Mouse (Mus musculus) heart, adult 18-20 months (tissue): ENCODE data around the gene Mlst8. TPM values are rescaled to one million over a fixed set of nuclear protein-coding genes. Genes with fewer than 3 reads are reported as not detected.
A peak's percentile ranks its signal among the peaks of the same experiment; 100 is the strongest.

Source experiments
- DNase-seq, 2 experiments: peaks; one replicate each; pipeline ENCODE4 v3.0.0; 2021 to 2022; ENCODE audit warnings: mixed read lengths in 1 of 2
- total RNA-seq, 2 experiments: library from RNA; stranded (reverse); gene quantifications; 2 replicates each; pipeline ENCODE4 v1.2.3; 2021

Mlst8 gene
- total RNA-seq, 2 experiments from 2014 or later: 8.1 to 10.3 TPM

DNA sequence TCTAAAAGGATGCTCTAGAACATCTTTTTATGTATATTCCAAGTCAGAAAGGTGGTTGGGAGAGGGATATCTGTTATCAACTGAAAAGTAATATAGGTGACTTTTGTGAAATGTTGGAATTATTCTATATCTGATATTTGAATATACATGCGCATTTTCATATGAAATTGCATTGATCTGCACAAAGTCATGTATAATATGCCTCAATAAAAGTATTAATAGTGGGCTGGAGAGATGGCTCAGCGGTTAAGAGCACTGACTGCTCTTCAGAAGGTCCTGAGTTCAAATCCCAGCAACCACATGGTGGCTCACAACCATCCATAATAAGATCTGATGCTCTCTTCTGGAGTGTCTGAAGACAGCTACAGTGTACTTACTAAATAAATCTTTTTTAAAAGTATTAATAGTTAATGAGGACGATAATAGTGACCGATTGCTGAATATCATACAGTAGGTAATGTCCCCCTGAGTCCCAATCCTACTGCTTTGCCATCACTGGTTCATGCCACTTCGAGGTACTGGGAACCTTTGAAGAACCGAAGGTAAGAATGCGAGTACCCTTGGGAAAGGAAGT lies 9.5 kb downstream of the Mlst8 start:
- no peak for DNase-seq

DNA sequence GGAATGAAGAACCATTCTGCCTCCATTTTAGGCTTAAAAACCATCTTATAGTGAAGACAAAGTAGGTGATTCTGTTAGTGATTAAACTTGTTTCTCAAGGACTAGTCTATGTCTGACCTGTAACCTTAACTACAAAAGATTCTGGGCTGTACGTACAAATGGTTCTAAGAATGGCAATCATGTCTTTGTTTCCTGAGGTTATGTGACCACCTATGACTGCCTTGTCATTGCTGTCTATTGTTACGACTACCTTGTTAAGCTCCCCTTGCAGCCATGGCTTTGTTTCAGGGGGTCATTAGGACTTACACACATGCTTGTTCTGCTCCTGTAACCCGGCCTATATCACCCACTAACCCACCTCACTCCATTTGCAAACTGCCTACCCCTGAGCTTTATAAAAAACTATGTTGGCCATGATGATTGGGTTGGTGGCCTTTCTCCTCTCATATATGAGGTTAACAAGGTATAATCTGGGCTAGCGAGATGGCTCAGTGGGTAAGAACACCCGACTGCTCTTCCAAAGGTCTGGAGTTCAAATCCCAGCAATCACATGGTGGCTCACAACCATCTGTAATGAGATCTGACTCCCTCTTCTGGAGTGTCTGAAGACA lies 10.1 kb downstream of the Mlst8 start:
- DNase-seq: no peak

DNA sequence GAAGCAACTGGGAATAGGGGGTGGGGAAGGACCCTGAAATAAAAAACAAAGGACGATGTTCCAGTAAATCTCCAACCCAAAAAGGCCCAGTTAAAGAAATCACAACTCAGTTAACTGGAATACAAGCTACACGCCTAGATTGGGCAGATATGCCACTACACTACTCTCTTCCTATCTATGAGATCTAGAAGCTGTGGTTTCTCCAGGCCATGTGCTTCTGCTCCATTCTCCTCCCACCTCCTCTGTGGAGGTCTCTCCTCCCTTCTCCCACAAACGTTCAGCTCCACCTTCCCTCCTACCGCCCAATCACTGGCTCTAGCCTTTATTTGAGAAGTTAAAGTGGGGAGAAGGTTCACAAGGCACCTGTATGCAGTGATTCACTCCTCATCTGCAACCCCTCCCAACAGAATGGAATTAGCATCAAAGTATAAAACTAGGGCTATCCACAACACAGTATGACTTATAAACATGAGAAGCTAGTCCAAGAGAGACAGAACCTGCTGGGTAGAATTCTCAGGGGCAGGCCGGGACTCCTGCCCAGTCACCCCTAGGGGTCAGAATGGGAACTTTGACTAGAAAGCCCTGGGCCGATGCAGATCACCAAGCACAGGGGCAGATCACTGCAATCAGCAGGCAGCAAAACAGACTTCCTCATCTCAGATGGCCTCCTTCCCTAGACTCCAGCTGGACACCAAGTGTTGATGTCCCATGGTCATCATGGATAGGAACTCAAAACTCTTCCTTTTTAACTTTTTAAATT lies 15.3 kb downstream of the Mlst8 start:
- DNase-seq: no peak

DNA sequence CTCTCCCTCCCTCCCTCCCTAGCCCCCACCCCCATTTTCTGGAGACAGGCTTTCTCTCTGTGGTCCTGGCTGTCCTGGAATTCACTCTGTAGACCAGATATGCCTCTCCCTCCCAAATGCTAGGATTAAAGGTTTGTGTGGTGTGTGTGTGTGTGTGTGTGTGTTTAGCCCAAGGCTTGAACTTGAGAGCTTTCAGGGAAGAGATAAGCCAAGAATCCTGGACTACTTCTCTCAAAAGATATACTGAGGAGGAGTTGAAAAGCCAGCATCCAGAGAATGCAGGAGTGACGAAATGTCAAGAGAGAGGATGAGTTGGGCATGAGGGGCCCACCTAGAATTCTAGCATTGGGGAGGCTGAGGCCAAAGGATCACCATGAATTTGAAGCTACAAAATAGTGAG lies 15.9 kb downstream of the Mlst8 start:
- no peak for DNase-seq

DNA sequence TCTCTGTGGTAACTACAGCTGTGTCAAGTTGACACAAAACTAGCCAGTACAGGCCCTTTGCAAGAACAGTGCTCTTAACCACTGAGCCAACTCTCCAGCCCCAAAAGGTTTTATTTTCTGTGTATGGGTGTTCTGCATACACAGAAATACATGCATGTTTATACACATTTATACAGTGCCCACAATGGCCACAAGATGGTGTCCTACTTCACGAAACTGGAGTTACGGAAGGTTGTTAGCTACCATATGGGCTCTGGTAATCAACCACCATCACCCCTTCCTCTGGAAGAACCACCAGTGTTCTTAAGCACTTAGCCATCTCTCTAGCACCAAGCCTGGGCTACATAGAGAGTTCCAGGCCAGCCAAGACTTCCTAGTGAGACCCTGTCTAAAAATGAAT lies 17.3 kb downstream of the Mlst8 start:
- DNase-seq: no peak

DNA sequence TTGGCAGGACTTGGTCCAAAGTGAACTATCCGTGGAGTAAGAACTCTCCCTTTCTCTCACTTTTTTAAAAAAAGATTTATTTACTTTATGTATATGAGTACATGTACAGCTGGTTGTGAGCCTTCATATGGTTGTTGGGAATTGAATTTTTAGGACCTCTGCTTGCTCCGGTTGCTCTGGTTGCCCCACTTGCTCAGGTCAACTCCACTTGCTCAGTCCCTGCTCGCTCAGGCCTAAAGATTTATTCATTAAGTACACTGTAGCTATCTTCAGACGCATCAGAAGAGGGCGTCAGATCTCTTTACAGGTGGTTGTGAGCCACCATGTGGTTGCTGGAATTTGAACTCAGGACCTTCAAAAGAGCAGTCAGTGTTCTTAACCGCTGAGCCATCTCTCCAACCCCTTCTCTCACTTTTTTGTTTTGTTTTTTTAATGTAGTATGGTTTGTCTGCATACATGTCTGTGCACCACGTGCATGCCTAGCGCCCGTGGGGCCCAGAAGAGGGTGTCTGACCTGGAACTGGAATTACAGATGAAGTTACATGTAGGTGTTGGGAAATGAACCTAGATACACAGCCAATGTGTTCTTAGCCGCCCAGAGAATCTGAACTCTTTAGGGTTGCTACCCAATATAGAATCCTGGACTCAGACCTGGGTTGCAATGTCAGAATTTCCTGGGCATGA lies 23.2 kb downstream of the Mlst8 start:
- peak in 1 of 2 experiments; percentile 39 for DNase-seq

DNA sequence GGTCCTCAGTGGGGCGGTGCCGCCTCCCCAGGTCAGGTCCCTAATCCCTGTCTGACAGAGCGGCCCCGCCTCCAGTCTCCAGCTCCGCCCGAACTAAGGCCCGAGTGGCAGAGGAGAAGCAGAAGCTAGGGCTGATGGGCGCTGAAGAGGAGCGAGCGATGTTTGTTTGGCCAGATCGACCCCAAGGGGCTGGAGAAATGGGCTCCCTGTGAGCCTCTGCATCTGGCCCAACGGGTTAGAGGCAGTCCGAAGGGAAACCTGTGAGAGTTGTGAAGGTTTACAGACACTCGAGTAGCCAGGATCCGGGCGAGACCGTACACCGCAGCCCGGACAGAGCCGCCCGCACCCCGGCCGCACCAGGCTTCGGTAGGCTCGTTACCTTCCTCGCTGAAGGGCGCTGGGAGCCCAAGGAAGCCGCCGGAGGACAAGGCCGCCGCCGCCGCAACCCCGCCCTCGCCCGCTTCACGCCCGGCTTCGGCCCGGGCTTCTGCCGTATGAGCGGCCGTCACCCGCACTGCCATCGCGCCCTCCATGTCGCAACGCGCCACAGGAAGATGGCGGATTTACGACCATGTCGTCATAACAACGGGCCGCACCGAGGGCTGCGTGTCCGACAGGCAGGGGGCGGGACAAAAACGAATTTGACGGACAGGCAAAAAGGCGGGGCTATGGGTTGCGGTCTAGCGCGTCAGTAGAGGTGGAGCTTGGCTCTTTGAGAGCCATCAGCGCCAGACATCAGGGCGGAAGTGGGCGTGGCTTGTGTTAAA lies 23.9 kb downstream of the Mlst8 start:
- DNase-seq: peak; percentile 100

DNA sequence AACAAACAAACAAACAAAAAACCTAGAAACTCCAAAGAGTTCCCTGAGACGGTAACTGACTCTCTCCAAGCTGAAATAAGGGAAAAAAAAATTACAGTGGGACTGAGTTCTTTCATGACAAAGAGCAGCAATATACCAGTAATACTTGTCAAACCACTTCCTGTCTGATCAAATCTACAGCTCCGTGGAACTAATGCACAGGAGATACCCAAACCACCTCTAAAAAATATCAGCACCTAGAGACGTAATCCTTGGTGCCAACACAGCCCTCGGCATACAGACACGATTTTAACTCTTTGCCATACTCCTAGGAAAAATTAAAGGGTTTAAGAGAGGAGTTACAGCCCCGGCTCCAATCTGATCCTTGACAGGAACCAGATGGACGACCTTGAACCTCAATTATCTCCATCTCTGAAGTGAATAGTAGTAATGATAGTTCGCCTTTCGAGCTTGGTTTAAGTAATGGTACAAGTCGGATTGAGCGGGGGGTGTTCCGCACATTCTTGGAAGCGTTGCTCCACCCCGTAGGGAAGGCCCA lies 24.6 kb downstream of the Mlst8 start:
- no peak for DNase-seq

DNA sequence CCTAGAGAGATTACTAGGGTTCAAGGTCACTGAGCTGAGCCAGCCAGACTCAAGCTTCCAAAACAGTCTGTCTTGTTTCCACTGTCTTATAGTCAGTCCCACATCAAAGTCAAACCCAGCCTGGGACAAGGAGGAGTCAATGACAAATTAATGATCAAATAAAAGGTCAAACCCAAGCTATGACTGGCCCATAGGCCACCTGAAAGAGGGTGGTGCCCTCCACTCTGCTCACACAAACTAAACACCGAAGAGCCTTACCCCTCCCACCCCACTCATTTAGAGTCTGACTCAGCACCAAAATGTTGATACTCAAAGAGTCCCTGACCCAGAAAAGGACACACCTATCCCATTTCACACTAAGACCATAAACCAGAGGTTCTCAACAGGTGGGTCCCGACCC lies 25.5 kb downstream of the Mlst8 start:
- no peak for DNase-seq

DNA sequence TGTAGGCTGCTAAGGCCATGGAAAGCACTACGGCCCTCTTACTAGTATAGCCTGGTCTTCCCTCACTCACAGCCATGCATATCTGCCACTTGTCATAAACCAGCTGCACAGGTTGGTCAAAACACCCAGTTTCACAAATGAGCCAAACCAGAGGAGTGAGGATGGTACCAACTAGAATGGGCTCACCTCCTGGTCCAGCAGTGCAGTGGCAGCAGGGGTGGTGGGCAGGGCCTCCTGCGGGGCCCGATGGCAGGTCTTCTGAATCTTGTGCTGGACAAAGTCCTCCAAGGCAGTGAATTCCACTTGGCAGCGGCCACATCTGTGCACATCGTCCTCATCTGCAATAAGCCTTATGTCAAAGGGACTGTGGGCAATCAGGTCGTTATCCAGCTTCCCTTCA lies 27.7 kb downstream of the Mlst8 start:
- no peak for DNase-seq

DNA sequence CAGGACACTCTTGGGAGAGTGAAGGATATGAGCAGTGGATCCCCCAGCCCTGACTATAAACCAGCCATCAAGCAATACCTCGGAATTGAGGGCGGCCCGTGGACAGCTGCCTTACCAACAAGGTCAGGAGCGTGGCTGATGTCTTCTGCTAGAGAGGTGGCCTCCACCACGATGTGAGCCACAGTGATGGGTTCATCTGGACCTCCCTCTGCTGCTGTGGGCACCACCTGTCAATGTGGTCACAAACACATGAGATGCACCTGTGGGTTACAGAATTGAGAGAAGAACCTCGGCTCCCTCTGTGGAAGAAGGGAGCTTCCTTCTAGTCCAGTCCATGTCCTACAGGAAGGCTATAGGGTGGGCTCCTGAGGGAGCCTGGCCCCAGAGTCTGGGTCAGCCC lies 29.4 kb downstream of the Mlst8 start:
- no peak for DNase-seq

DNA sequence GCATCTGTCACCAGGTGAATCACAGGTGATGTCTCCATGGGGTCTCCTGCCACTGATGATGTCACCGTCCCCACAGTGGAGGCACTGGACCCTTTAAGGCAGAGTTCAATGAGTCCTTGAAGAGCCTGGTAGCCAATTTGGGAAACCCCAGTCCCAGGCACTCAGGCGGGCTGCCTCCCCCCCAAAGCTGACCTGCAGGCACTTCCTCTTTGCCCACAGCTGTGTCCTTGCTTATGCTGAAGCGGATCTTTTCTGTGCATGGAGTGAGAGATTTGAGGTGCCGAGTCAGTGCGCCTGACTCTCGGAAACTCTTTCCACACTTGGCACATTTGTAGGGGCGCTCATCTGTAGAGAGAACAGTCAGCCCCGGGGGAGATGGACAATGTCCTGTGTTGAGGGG lies 32.3 kb downstream of the Mlst8 start:
- no peak for DNase-seq

DNA sequence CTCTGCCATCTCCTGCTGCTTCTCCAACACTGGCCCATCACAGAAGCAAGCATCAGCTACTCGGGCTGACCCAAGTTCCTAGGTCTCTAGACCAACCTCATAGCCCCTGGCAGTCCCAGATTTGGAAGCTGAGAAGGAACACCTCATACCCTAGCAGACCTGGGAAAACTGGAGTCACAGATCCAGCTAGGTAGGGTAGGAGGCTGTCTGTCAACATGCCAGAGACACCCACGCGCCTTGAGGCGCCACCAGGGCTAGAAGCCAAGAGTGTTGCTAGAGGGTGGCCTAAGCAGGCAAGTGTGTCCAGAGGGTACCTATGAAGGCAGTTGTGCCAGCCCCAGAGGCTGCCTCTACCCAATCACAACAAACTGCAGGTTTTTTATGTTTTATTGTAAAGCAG lies 35.5 kb downstream of the Mlst8 start:
- DNase-seq: no peak

DNA sequence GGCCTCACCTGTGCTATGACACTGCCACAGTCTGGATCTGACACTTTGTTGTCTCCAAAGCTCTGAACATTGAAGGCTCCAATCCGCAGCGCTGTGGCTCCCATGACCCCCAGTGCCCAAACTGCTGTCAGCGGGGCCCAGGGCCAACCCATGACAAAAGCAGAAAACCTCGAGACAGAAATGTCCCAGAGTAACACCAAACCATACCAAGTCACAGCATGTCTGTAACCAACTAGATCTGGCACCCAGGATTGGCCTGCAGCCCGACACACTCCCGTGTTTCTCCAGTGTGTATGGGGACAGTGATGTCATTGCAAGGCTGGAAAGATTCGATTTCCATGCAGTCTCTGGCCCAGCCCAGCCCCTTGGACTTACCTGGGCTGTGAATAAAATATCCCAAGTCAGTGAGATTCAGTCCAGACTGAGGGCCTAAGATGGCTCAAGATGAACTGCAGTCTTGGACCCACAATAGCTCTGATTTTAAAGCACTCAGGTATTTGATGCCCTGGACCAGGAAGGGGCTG lies 36.2 kb downstream of the Mlst8 start, which contains the start of gene Dnase1l2:
TSS of gene Dnase1l2 (minus strand) at position 474 of the 524 bp plus-strand sequence.
- DNase-seq: no peak

DNA sequence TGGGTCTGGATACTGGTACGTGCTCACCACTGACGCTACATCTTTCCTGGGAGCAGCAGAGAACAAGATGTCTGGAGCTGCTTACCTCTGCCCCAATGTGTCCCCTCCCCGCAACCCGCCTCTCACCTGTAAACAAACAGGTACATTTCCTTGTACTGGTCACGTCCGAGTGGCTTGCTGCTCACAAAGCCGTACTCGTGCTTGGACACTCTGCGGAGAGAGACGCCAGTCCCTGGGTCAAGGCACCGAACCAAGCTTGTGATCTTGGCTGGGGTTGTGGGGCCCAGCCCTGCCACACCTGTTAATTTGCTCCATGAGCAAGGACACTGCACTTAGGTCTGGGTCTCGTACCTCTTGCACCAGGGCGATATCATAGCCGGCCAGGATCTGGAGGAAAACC lies 36.8 kb downstream of the Mlst8 start:
- DNase-seq: no peak

DNA sequence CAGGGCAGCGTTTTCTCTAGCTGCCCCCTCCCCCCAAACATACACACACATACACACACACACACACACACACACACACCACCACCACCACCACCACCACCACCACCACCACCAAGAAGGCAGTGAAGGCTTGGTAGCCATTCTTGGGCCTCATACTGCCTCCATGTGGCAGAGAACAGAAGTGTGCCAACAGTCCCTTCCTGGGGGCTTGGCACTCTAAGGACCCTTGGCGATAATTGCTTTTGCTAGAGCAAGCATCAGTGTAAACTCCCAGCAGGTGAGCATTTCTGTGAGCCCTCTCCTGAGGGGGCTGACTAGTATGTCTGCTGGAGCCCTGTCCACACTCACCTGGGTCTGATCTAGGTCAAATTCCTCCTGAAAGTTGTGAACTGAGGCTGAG lies 37.7 kb downstream of the Mlst8 start:
- no peak for DNase-seq

DNA sequence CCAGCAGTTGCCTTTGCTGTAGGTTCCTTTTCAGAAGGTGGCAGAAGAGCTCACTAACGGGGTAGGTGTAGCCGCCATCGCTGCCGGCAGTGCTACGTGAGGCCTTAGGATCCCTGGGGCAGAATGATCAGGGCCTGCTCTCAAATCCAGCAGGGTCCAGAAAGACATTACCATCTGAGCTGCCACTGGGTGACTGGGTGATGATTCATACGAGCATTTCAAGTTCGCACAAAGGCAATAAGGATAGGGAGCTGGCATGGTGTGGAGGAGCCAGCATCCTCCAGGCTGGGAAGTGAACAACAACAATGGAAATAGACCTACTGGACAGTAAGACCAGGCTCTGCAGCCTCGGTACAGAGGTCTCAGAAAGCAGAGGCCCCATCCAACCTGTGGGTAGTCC lies 38.5 kb downstream of the Mlst8 start:
- DNase-seq: no peak

DNA sequence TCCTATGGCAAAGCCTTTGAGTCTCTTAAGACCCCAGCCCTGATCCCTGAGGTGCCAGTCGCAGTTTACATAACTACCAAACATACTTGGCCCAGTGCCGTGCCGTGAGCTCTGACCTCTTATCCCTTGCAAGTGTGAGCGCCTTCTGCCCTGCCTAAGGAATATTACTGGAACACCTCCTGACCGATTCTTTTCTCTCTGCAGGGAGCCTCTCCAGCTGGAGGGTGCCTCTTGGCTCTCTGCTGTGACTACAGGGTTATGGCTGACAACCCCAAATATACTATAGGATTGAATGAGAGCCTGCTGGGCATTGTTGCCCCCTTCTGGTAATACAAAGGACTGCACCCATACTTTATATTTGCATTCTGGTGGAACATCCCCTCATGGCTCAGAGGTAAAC lies 41.9 kb downstream of the Mlst8 start:
- peak in 1 of 2 experiments; percentile 49 for DNase-seq

DNA sequence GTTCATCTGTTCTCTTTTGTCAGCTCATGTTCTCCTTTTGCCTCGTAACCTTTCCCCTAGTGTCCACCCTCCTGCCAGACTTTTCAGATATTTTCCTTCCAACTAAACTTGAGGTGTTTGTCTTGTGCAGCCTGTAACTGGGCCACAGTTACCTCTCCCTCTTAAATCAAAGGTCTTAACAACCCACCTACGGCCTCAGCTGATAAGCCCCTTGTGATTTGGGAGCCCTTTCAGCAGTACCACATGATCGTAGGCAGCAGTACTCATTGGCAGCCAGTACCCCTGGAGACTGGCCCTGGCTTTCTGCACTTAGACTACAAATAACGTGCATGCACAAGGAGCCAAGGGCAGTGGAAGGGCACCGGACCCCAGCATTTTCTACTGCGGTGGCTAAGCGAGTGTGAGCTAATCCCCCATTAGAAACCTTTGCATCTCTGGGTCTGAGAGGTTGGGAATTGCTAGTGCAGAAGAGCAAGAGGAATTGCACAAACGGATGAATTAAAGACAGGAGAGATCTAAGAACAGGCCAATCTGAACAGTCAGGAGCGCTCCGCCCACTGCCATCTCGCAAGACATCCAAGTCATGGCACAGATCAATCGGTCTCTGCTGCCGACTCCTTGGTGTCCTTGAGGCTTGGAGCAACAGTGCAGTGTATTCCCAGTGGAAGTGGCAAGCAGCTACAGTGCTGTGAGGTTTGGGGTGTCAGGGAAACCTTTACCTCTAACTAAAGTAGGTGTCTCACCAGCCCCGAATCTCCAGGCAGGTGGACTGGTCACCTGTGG lies 49.5 kb downstream of the Mlst8 start:
- peak; percentile 70 to 81 for DNase-seq

DNA sequence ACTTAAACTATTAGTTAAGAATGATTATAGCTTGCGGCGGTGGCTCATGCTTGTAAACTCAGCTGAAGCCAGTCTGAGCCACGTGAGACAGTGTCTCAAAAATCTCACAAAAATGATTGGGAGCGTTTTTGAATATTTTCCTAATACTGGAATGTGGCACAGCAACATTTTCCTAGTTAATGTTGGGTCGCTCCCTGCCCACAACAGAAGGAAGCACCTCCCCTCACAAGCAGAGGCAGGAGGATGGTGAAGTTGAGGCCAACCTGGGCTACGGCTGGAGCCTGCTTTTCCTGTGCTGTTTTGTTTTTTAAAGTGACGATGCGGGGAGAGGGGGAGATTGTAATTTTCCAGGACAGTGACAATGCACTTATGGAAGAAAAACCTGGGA lies 51.7 kb downstream of the Mlst8 start:
- peak in 1 of 2 experiments; percentile 46 for DNase-seq
